Mouse (Mus musculus): Measurements from ENCODE around the gene Cry2.
A peak's percentile ranks its signal among the peaks of the same experiment; 100 is the strongest.

The Cry2 gene

GRCm38 (mm10) chr2:92444376-92444775 is 10.5 kb upstream of the Cry2 start:
- DNase-seq (ENCODE audit: low read depth): no peak

DNA sequence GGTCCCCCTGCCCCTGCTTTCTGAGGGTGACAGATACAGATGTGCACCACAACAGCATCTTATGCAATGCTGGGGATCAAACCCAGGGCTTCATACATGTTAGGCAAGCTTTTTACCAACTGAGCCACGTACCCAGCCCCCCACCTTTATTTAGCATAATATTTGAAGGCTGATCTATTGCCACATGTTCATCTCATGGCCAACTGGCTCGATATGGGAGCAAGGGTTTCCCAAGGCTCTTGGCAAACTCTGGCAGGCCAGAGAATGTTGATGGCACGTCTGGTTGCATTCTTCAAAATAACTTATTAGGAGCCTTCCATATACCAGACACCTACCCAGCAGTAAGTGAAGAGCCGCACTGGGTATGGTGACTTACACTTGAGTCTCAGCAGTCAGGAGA is 9.5 kb upstream of the Cry2 start:
- no peak for DNase-seq (ENCODE audit: low read depth)

- DNase-seq (ENCODE audit: low read depth): peak; percentile 52
Measured at GRCm38 (mm10) chr2:92442419-92443001, 8.7 kb upstream of the Cry2 start.

- no peak for DNase-seq (ENCODE audit: low read depth)
Measured at GRCm38 (mm10) chr2:92440432-92440831, 6.6 kb upstream of the Cry2 start.

DNA sequence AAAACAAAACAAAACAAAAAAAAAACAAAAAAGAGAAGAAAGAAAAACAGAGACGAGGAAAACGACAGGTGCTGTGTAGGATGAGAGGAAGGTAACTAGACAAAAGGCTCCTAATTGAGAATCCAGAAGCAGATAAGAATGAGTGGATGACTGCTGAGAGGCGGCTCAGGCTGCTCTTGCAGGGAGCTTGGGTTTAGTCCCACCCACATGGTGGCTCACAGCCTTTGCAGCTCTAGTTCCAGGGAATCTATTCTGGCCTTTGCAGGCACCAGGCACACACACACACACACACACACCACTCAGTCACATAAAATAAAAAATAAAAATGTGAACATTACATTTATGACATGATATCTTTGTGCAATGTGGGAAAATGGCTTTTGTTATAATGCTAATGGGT is 4.7 kb upstream of the Cry2 start:
- DNase-seq (ENCODE audit: low read depth): no peak

- DNase-seq (ENCODE audit: low read depth): peak; percentile 92
Measured at GRCm38 (mm10) chr2:92437875-92438274, 4.0 kb upstream of the Cry2 start.

DNA sequence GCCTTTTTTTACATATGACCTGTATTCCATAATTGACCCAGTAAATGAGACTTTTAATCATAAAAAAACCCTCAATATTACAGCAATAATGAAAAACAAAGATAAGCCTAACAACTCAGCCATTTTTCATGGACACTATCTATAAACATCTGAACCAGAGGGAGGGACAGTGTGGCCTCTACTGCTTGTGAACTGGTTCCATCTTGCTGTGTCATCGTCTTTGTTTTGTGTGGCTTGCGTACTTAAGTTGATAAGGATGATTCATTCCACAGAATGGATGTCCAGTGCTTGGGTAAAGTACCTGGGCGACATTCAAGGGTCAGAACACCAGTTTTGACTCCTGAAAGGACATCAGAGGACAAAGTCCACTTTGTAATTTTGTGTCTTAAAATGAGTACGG is 3.5 kb upstream of the Cry2 start:
- DNase-seq (ENCODE audit: low read depth): peak; percentile 80

GRCm38 (mm10) chr2:92435023-92435422 is 1.2 kb upstream of the Cry2 start:
- no peak for DNase-seq (ENCODE audit: low read depth)

DNA sequence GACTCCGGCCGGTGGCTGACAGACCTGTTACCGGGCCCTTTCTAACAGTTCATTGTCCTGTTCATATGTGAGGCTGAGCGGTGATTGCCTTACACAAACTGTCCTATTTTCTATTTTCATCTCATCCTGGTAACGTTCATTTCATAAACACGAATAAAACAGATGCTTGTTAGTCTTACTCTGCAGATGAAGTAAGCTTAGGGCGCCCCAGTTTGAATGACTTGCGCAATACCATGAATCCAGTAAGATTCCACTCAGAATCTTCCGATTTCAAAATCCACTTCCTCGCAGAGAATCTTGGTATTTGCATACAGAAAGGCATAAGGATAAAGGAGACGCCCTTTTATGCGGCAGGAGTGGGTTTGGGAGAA is 517 bp upstream of the Cry2 start:
- DNase-seq (ENCODE audit: low read depth): no peak

DNA sequence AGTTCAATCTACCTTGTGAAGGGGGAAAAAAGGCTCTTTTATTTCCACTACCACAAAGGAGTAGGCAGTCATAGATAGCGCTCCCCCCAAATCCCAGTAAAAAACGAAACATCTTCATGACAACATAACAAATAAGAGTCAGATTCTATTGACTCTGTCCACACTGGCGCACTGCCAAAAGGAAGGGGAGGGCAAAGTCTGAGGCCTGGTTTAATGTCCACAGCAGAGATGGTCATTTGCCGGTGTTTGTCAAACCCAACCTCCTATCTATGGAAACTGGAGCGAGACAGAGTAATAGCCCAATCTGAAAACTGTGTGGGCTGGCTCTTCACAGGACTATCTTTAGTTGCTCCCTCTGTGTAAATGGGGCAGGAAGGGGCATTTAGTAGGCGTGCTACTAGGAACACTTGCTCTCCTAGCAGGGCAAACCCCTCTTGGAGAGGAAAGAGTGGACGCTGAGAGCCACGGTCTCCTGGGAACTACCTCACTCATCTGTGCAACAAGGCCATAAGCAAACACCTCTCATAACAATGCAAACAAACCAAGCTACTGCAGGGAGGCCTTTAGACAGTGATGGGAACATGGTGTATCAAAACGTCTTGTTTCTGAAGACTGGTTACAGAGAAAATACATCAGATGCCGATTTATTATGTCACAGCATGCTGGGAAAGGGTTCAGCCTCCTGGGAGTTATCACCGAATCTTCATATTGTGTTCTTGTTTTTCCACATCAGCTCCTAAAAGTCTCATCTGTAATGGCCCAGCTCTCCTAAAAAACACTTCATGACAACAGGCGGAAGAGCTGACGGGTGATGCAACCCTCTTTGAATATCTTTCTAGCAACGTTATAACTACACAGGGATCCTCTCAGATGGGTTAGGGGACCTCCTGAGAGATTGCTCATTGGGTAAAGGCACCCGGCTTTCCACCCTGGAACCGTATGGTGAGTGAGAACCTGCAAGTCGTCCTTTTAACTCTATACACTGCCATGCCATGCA is 1.2 kb downstream of the Cry2 start:
- DNase-seq (ENCODE audit: low read depth): peak; percentile 64

GRCm38 (mm10) chr2:92431611-92432179 is 2.1 kb downstream of the Cry2 start:
- DNase-seq (ENCODE audit: low read depth): no peak

DNA sequence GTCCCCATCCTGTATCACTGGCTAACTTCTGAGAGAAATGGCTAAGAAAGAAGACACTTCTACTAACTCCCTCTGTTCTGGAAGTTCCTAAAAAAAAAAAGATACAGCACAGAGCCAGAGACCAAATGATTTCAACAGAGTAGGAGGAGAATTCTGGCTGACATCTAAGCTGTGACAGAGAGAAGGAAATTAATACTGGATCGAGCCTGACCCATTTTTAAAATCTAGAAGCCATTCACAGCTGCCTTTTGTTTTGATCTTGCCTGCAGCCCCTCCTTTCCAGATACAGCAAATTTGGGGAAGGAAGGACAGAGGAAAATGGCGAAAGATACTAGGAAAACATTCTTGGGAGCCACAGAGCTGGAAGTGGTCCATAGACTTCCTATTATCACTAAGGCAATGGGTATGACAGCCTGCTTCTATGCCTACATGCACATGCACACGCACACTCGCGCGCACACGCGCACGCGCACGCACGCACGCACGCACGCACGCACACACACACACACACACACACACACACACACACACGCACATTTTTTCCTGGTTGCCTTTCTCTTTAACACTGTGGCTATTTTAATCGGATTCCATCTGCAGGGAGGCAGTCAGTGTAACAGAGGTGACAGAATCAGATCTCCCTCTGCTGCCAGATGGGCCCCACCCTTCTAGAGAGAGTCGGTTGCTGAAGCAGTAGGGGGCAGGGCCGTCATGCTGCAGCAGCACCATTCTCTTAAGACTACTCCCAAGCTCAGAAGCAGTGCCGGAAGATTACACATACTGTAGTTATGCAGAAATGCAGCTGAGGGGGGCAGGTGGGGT is 2.9 kb downstream of the Cry2 start:
- no peak for DNase-seq (ENCODE audit: low read depth)

GRCm38 (mm10) chr2:92430089-92430488 is 3.8 kb downstream of the Cry2 start:
- DNase-seq (ENCODE audit: low read depth): no peak

DNA sequence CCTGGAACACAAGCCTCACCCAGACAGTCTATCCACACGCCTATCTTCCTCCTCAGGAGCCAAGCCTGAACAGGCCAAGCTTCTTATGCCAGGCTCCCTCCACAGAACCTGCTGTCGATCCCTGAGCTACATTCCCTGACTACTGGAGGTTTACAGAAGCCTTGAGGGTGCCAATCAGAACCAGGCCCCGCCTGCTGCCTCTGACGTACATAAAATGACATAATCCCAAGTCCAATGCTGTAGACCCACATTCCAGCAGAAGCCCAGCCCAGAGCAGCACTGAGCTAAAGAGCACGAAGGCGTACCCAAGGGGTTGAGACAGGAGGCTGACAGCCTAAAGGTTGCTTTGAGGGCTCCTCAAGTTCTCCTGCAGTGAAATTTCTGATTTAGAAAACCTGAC is 6.0 kb downstream of the Cry2 start:
- DNase-seq (ENCODE audit: low read depth): no peak

DNA sequence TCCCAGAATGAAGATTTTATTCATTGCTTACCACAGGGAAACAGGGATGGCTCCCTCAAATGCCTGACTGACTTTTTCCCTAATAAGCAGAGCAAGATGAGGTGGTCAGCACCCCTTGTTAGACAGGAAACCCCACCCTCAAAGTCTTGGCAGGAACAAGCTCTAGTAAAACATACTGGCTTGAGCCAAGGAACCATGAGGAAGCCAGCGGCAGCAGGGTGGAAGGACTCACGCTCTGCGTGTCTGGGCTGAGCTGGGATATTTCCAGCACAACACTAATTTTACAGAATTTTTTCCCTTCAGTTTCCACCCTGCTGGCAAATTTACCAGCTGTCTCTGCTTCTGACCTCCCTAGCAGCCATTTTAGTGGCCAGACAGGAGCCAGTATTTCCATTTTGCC is 7.4 kb downstream of the Cry2 start:
- no peak for DNase-seq (ENCODE audit: low read depth)

- DNase-seq (ENCODE audit: low read depth): no peak
Measured at GRCm38 (mm10) chr2:92425366-92425765, 8.5 kb downstream of the Cry2 start.

- DNase-seq (ENCODE audit: low read depth): no peak
Measured at GRCm38 (mm10) chr2:92424462-92425308, 9.2 kb downstream of the Cry2 start.

- DNase-seq (ENCODE audit: low read depth): peak; percentile 30
Measured at GRCm38 (mm10) chr2:92423702-92424461, 10.0 kb downstream of the Cry2 start.

- DNase-seq (ENCODE audit: low read depth): no peak
Measured at GRCm38 (mm10) chr2:92423156-92423555, 10.7 kb downstream of the Cry2 start.

DNA sequence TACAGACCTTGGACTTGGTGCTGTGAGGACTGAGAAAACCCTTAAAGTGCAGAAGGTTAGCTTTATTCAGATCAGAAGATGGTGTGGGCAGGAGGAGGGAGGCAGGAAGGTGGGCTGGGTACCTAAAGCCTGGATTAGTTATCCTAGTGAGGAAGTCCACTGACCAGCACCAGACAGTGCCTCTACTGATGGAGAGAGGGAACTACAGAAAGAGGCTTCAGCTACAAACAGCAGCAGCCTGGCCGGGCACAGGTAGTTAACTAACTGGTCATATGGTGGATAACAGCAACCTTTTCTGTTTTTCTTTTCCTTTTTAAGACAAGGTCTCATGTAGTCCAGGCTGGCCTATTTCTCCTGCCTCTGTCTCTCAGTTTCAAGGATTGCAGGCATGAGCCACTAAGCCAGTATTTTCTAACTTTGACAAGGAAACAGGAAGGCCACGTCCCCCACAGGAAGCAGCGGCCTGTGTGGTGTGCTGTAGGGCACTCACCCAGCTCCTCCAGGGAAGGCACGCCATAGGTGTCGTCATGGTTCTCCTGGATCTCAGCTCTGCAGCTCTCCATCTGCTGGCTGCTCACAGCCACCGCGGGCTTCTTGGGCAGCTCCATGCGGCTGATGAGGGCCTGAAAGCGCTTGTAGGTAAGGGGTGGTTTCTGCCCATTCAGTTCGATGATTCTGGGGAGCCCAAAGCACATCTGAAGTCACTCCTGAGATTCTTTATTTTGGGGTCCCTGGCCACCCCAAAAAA is 11.3 kb downstream of the Cry2 start:
- peak; percentile 89 for DNase-seq (ENCODE audit: low read depth)
